Mouse (Mus musculus): ENCODE data around the gene Myo10. TPM values are rescaled to one million over a fixed set of nuclear protein-coding genes. Genes with fewer than 3 reads are reported as not detected.

Gene Myo10
- total RNA-seq, 2 experiments from 2014 or later: 40.9 to 44.9 TPM

DNA sequence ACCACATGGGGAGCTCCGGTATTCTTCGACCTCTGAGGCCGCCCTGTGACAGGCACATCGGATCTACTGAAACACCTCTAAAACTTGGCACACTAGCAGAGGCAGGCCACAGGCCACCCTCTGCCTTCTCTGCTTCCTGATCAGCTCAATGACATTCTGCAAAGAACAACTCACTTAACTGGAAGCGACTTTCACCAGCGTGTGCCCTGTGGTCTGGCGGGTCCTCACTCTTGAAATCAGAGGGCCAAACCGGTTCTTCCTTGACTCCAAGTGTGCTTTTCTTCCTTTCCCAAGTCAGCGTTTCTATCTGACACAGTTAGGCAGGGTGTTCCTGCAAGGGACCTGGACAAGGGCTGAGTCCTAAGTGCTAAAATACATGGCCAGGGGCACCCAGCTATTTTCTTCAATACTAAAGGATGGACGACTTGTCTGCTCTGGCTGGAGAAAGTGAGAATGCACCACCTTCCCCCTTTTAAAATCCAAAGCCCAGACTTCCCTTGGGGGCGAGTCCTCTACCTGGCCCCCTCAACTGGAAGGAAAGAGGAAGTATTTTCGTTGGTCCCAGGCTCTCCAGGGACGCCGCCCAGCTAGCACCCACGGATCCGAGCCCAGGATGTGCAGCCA is 220.2 kb downstream of the Myo10 start:
- intact Hi-C loops (cut with DNase I): no loop called here
- no peak for DNase-seq (ENCODE audit: extremely low spot score in 1 of 2, low spot score in 2 of 2)

DNA sequence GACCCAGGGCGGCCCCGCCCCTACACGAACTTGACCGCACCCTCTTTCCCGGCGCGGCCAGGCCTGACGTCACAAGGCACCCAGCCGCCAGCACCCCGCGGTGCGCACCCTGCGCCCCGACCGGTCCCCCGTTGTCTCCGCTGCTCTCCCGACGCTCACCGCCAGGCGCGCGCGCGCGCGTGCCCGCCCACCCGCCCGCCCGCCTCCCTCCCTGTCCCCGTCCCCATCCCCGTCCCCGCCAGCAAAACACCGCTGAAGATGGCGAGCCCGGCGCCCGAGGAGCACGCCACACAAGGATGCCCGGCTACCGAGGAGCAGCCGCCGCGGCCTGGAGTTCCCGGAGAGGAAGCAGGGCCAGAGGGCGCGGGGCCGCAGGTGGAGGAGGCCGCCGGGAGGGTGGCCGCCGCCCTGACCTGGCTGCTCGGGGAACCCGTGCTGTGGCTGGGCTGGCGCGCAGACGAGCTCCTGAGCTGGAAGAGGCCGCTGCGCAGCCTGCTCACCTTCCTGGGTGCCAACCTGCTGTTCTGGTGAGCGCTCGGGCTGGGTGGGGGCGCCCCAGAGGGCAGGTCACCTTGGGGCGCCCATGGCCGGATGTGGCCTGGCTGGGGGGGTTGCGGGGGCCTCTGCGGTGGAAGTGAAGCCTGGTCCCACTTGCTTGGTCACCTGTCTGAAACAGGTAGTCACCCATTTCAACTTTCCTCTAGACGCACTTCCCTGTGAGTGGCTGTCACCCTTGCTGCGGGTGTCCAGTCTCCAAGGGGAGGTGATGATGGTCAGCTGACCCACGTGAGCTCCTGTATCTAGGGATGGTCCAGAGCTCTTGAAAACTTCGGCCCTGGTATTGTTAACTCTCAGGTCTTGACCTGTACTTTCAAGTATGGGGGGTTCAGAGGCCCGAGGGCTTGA is 221.0 kb downstream of the Myo10 start, which contains the start of gene Retreg1:
TSS of gene Retreg1 (plus strand) at position 95 of the 906 bp plus-strand sequence.
- intact Hi-C loops (cut with DNase I): no loop called here
- peak; percentile 51 to 86 for DNase-seq (ENCODE audit: extremely low spot score in 1 of 2, low spot score in 2 of 2)

GRCm38 (mm10) chr15:25844013-25844570 is 221.8 kb downstream of the Myo10 start:
- intact Hi-C loops (cut with DNase I): no loop called here
- DNase-seq (ENCODE audit: extremely low spot score in 1 of 2, low spot score in 2 of 2): no peak

DNA sequence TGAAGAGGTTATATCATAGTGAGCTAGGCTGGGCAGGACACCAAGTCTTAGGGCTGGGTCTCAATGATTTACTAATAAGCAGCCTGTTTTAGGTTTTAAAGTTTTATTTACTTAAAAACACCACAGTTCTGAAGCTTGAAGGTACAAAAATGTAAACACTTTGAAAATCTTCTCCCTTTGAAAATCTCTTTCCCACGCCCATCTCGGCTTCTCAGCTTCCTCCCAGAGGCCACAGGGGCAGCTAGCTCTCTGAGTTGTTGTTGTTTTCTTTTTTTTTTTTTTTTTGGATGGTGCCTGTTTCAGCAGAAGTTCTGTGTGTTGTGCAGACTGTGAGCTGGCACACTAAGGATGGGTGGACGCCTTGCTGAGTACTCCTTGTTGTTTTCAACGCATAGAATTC is 222.4 kb downstream of the Myo10 start:
- intact Hi-C loops (cut with DNase I): no loop called here
- no peak for DNase-seq (ENCODE audit: extremely low spot score in 1 of 2, low spot score in 2 of 2)

DNA sequence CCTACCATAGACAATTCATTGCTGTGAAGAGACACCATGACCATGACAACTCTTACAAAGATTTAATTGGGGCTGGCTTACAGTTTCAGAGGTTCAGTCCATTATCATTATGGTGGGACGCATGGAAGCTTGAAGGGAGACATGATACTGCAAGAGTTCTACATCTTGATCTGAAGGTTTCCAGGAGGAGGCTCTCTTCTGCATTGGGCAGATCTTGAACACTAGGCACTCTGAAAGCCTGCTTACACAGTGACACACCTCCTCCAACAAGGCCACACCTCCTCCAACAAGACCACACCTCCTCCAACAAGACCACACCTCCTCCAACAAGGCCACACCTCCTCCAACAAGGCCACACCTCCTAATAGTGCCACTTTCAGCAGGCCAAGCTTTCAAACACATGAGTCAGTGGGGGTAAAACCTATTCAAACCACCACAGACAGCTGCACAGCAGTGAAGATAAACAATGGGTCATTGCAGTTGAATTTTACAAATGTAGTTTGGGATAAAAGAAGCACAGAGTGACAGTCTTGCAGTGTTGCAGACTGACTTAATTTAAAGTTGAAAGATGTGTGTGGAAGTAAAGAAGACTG is 225.3 kb downstream of the Myo10 start:
- DNase-seq (ENCODE audit: extremely low spot score in 1 of 2, low spot score in 2 of 2): no peak
- intact Hi-C loops (cut with DNase I): no loop called here

GRCm38 (mm10) chr15:25850552-25850951 is 228.2 kb downstream of the Myo10 start:
- intact Hi-C loops (cut with DNase I): no loop called here
- DNase-seq (ENCODE audit: extremely low spot score in 1 of 2, low spot score in 2 of 2): no peak

DNA sequence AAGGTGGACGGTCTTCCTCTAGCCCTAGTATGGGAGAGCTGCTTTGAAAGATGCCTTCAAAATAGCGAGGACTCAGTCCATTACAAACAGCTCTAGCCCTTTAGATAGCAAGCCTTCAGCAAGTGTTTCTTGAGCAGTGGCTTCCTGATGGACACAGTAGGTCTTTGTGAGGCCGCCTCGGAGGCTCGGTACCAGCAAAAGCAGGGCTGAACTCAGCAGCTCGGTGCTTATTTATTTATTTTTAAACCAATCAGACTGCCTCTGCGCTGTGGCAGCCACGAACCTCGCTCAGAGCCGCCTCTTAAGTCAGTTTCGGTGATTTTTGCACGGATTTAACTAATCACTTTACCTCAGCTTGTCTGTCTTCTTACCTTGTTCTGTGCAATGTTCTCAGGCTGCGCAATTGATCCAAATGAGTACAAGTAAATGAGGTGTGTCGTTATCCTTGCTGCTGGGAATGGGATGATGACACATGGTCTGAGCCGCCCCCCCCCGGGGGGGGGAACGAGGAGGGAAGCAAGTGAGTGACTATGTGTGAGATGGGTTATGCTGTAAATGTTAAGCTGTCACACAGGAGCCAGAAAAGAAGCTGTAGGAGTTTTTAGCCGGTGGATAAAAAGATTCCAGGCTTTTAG is 232.1 kb downstream of the Myo10 start:
- intact Hi-C loops (cut with DNase I): no loop called here
- no peak for DNase-seq (ENCODE audit: extremely low spot score in 1 of 2, low spot score in 2 of 2)

GRCm38 (mm10) chr15:25858611-25859058 is 236.3 kb downstream of the Myo10 start:
- intact Hi-C loops (cut with DNase I): no loop called here
- DNase-seq (ENCODE audit: extremely low spot score in 1 of 2, low spot score in 2 of 2): no peak

DNA sequence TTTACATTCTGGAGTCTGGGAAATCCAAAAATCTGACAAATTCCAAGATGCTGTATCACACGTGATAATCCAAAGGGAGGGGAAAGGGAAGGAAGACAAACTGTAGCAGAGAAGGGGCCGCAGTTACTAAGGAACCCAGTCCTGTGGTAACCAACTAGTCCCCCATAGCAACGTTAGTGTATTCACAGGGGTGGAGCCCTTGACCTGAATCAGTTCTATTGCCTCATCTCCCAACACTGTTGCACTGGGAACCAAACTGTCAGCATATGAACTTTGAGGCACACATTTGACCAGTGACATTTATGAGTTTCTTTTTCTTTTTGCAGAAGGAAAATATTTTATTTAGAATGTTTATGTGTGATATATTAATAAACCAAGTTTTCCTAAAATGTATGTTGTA is 237.1 kb downstream of the Myo10 start:
- DNase-seq (ENCODE audit: extremely low spot score in 1 of 2, low spot score in 2 of 2): no peak
- intact Hi-C loops (cut with DNase I): no loop called here

GRCm38 (mm10) chr15:25861900-25862299 is 239.6 kb downstream of the Myo10 start:
- DNase-seq (ENCODE audit: extremely low spot score in 1 of 2, low spot score in 2 of 2): no peak
- intact Hi-C loops (cut with DNase I): no loop called here

Other genes with a start within 250 kb of the Myo10 start
- 1,000 to 10,000 TPM; 1,244 to 1,287 TPM for gene Basp1, start 208.8 kb upstream of the Myo10 start, total RNA-seq (2021)
- gene Retreg1, start 220.7 kb downstream of the Myo10 start, total RNA-seq (2021): 10 to 100 TPM; 42.1 to 44.2 TPM